Mouse (Mus musculus) gastrocnemius, adult 18-20 months (tissue): ENCODE data around the gene Slc25a19. TPM values are rescaled to one million over a fixed set of nuclear protein-coding genes. Genes with fewer than 3 reads are reported as not detected.

Experiments used
- DNase-seq: peaks from one replicate; pipeline ENCODE4 v3.0.0; 2021; ENCODE audit warnings: low spot score
- total RNA-seq, 2 experiments: library from RNA; stranded (reverse); gene quantifications; 2 replicates each; pipeline ENCODE4 v1.2.3; 2021

Slc25a19 gene
- total RNA-seq, 2 experiments from 2014 or later, result 38.8 to 44.4 TPM

GRCm38 (mm10) chr11:115618732-115619516, 9.2 kb downstream of the Slc25a19 start:
- DNase-seq, result no peak

- DNase-seq, result no peak
Observed at GRCm38 (mm10) chr11:115618001-115618400, 10.1 kb downstream of the Slc25a19 start.

GRCm38 (mm10) chr11:115616893-115617292, 11.2 kb downstream of the Slc25a19 start:
- DNase-seq, result no peak

GRCm38 (mm10) chr11:115616371-115616770, 11.7 kb downstream of the Slc25a19 start:
- no peak for DNase-seq

- no peak for DNase-seq
Observed at GRCm38 (mm10) chr11:115615875-115616274, 12.2 kb downstream of the Slc25a19 start.

GRCm38 (mm10) chr11:115615108-115615825, 12.8 kb downstream of the Slc25a19 start:
- no peak for DNase-seq

GRCm38 (mm10) chr11:115614346-115615107, 13.6 kb downstream of the Slc25a19 start:
- no peak for DNase-seq

GRCm38 (mm10) chr11:115613138-115613945, 14.8 kb downstream of the Slc25a19 start:
- no peak for DNase-seq

GRCm38 (mm10) chr11:115612410-115613137, 15.5 kb downstream of the Slc25a19 start, which contains the start of gene Mif4gd:
Gene Mif4gd (minus strand): TSS chr11:115612969.
- DNase-seq, result peak; percentile 95

GRCm38 (mm10) chr11:115612059-115612409, 16.1 kb downstream of the Slc25a19 start:
- peak; percentile 89 for DNase-seq

- no peak for DNase-seq
Observed at GRCm38 (mm10) chr11:115611173-115611572, 16.9 kb downstream of the Slc25a19 start.

- DNase-seq, result no peak
Observed at GRCm38 (mm10) chr11:115609576-115609975, 18.5 kb downstream of the Slc25a19 start.

GRCm38 (mm10) chr11:115608421-115609399, 19.4 kb downstream of the Slc25a19 start:
- no peak for DNase-seq

- DNase-seq, result no peak
Observed at GRCm38 (mm10) chr11:115606733-115607132, 21.4 kb downstream of the Slc25a19 start.

GRCm38 (mm10) chr11:115604304-115604696, 23.8 kb downstream of the Slc25a19 start:
- no peak for DNase-seq

- DNase-seq, result peak; percentile 91
Observed at GRCm38 (mm10) chr11:115603476-115604303, 24.4 kb downstream of the Slc25a19 start, which contains the start of the genes Mrps7 and Gga3. Gene Mrps7 (plus strand): TSS chr11:115603925. Gene Gga3 (minus strand): TSS chr11:115604051.

- no peak for DNase-seq
Observed at GRCm38 (mm10) chr11:115603128-115603475, 25.0 kb downstream of the Slc25a19 start.

GRCm38 (mm10) chr11:115601174-115601573, 26.9 kb downstream of the Slc25a19 start:
- DNase-seq, result no peak
